Mouse (Mus musculus) lung, embryonic 15.5 days (tissue): ENCODE results near the gene Tmem260. TPM values are rescaled to one million over a fixed set of nuclear protein-coding genes. Genes with fewer than 3 reads are reported as not detected.

ENCODE experiments used
- ATAC-seq: fragments of 200-750 bp; cut with Nextera tagmentation; 2 replicates; pipeline ENCODE4 v1.8.0; 2017; ENCODE audit warnings: moderate number of reproducible peaks, borderline replicate concordance; ENCODE audit not compliant: low FRiP score, low TSS enrichment; ENCODE audit errors: extremely low read depth
- H3K27ac ChIP-seq: fragments of 300-500 bp; sonication (generic); 2 replicates; pipeline ENCODE4 v1.5.1; 2015; ENCODE audit warnings: moderate library complexity, mild to moderate bottlenecking, inconsistent platforms
- H3K27me3 ChIP-seq: fragments of 300-500 bp; sonication (generic); 2 replicates; pipeline ENCODE4 v1.6.1; 2015; ENCODE audit warnings: inconsistent platforms
- H3K36me3 ChIP-seq: fragments of 300-500 bp; sonication (generic); 2 replicates; pipeline ENCODE4 v1.6.1; 2015; ENCODE audit warnings: inconsistent platforms
- H3K4me1 ChIP-seq: fragments of 300-500 bp; sonication (generic); 2 replicates; pipeline ENCODE4 v1.6.1; 2015; ENCODE audit warnings: inconsistent platforms
- H3K4me2 ChIP-seq: fragments of 300-500 bp; sonication (generic); 2 replicates; pipeline ENCODE4 v1.6.1; 2015; ENCODE audit warnings: inconsistent platforms, mild to moderate bottlenecking, moderate library complexity
- H3K4me3 ChIP-seq: fragments of 300-500 bp; sonication (generic); 2 replicates; pipeline ENCODE4 v1.5.1; 2015; ENCODE audit warnings: mild to moderate bottlenecking, inconsistent platforms
- H3K9ac ChIP-seq: fragments of 300-500 bp; sonication (generic); 2 replicates; pipeline ENCODE4 v1.6.1; 2015; ENCODE audit warnings: inconsistent platforms
- H3K9me3 ChIP-seq: fragments of 300-500 bp; sonication (generic); 2 replicates; pipeline ENCODE4 v1.6.1; 2016; ENCODE audit warnings: inconsistent platforms
- WGBS: fragments of 180-500 bp; shearing (Covaris S2); methylation state at CpG from one replicate; pipeline ENCODE4 v1.1.7; 2015; 5-methylcytosine and 5-hydroxymethylcytosine counted together
- polyA plus RNA-seq: library from polyadenylated mRNA; unstranded; fragments of >200 nt; fragmentation: Nextera tagmentation; extraction: Ambion mirVana; gene quantifications from 2 replicates; pipeline ENCODE4 v1.2.1, GENCODE M21; 2015

Tmem260 gene
- polyA plus RNA-seq, 1 experiment from 2014 or later: 24.4 TPM

- H3K36me3 ChIP-seq: no peaks in the 10 kb centered on the region
- H3K4me2 ChIP-seq: no peak overlapping the region
- H3K9ac ChIP-seq: no peak overlapping the region
- H3K27me3 ChIP-seq: no peaks in the 10 kb centered on the region
- H3K27ac ChIP-seq: no peak overlapping the region
- 65% methylated on average over 7 of the region's 7 CpGs for WGBS
- H3K4me3 ChIP-seq: no peak overlapping the region
- H3K9me3 ChIP-seq: no peaks in the 10 kb centered on the region
- H3K4me1 ChIP-seq: no peaks in the 10 kb centered on the region
- no peak for ATAC-seq
Measured at GRCm38 (mm10) chr14:48559736-48560135, 113.8 kb downstream of the Tmem260 start.

DNA sequence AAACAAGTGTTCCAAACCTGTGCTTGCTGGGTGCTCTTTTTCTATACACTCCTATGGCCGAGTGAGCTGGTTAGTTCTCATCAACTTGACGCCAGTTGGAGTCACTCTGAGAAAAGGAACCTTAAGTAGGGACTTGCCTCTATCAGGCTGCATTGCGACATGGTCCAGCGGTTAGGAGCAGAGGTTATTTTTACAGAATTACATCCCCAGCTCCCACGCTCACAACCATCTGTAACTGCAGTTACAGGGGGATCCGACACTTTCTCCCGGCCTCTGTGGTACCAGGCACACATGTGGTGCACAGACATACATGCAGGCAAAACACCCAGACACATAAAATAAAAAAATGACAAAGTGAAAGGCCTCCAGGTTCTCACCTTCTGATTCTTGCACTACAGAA is 120.7 kb downstream of the Tmem260 start:
- no peaks in the 10 kb centered on the region for H3K4me1 ChIP-seq
- WGBS: 64% methylated on average over 7 of the region's 7 CpGs
- no peak overlapping the region for H3K27ac ChIP-seq

More for the DNA sequence above, 120.7 kb downstream of the Tmem260 start:
- Histone ChIP-seq H3K9ac (no peak overlapping the region), H3K4me2 (no peak overlapping the region), H3K36me3 (no peaks in the 10 kb centered on the region), H3K27me3 (no peaks in the 10 kb centered on the region), H3K9me3 (no peaks in the 10 kb centered on the region), H3K4me3 (no peak overlapping the region)
- no peak for ATAC-seq

Other genes with a start within 250 kb of the Tmem260 start
- gene Otx2, start 227.7 kb downstream of the Tmem260 start, polyA plus RNA-seq: not detected in 2 replicates